Comparison of ENCODE assay signal across 27 mouse cellular contexts in the genomic region with DNA sequence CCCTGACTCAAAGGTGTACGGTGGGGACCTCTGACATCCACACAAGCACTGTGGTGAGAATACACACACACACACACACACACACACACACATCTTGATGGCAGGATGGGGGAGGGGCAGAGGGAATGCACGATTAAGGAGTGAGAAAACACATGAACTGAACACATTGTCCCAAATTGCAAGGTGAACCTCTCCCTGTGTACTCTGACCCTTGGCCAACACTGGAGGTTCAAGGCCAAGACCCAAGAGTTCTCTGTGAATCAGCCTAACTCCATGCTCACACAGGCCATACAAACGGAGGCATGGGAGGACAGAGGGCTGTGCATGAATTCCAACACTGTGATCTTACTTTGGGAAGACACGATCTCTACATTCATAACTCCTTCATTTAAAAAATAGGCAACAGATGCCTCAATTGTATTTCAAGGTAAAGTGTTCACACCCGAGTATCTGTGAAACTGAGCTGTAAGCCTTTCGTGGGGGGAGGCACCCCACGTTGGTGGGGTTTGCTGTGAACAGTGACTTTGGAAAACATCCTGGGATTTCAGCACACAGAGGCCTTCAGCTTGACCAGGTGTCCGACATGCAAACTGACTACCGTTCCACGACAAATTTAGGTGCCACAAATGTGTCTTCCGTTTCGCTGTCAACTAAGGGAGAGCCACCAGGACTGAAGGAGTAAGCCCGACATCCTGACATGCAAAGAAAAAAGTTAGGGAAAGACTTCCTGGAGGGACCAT. TPM values are rescaled to one million over a fixed set of nuclear protein-coding genes. Genes with fewer than 3 reads are reported as not detected.
DNase-seq lines count a peak whose midpoint lies in the region; ATAC-seq and TF ChIP-seq lines count a peak whose summit lies in the region.
"Had no signal": no experiment of that assay in that cellular context is flagged by ENCODE, and none has a peak within 500 bp of the region (broad histone marks: within the 10 kb centered on the region; RNA-seq: fewer than 3 reads in every experiment).

No protein-coding gene starts in this region.

- WGBS in kidney, adult 2 months, result 75% methylated on average over 13 of the region's 13 CpGs
- 84% methylated on average over 13 of the region's 13 CpGs for WGBS in midbrain, embryonic 11.5 days
- WGBS in midbrain, embryonic 10.5 days, result 87% methylated on average over 13 of the region's 13 CpGs

- no peak for TF ChIP-seq CTCF in kidney, adult 2 months (conservative IDR thresholded peaks at IDR 0.05; ENCODE audit: insufficient read depth, insufficient read length, low read depth, low read length)
- TF ChIP-seq CTCF in left cerebral cortex, adult 2 months (IDR thresholded peaks at IDR 0.05), result no peak

- H3K4me1 ChIP-seq in kidney, adult 2 months (ENCODE audit: control insufficient read depth, insufficient read depth, low read length), result peaks cover 22% of the 10 kb centered on the region; the same call in 1 of the 2 replicates
- peaks cover 11% of the 10 kb centered on the region for H3K4me1 ChIP-seq in midbrain, embryonic 11.5 days (ENCODE audit: control insufficient read depth, insufficient read depth, low read length)
- H3K4me1 ChIP-seq in midbrain, embryonic 10.5 days, result peaks cover 33% of the 10 kb centered on the region

- peak; percentile 69 for DNase-seq in kidney, adult 2 months
- DNase-seq in kidney, adult 11 months, result no peak
- no peak for DNase-seq in left cerebral cortex, adult 2 months (ENCODE audit: extremely low spot score in 1 of 2, low spot score in 2 of 2)
- no peak for DNase-seq in left cerebral cortex, postnatal 4 days
- DNase-seq in midbrain, embryonic 11.5 days (ENCODE audit: low spot score, missing footprints), result peak; percentile 66
- DNase-seq in midbrain, embryonic 10.5 days (ENCODE audit: low spot score), result no peak
- no peak for DNase-seq in MN1 (ENCODE audit: low spot score)
- DNase-seq: adrenal gland, postnatal 10 days; adrenal gland, postnatal 36 days; cerebellum, adult 18-20 months; cerebellum, adult 9-10 months; cerebellum, postnatal 14 days; forebrain, postnatal 0 days; gastrocnemius, postnatal 10 days; gastrocnemius, postnatal 36 days; heart, postnatal 10 days; heart, postnatal 36 days had no signal

- no peak overlapping the region for H3K27ac ChIP-seq in kidney, adult 2 months (ENCODE audit: insufficient read depth, low read depth, low read length)
- H3K27ac ChIP-seq in left cerebral cortex, adult 2 months, result no peak overlapping the region; the same call in 1 of the 2 replicates
- no peak overlapping the region for H3K27ac ChIP-seq in midbrain, embryonic 11.5 days (ENCODE audit: low read depth, low read length)
- H3K27ac ChIP-seq in midbrain, embryonic 10.5 days (replicated peaks), result no peak overlapping the region
- H3K27ac ChIP-seq: embryonic facial prominence, embryonic 12.5 days; embryonic facial prominence, embryonic 15.5 days; heart, embryonic 15.5 days; hindbrain, embryonic 10.5 days; hindbrain, embryonic 13.5 days had no signal

- no peaks in the 10 kb centered on the region for H3K9me3 ChIP-seq in midbrain, embryonic 11.5 days (ENCODE audit: control insufficient read depth, low read length)
- H3K9me3 ChIP-seq in midbrain, embryonic 10.5 days (replicated peaks), result no peaks in the 10 kb centered on the region
- H3K9me3 ChIP-seq: embryonic facial prominence, embryonic 12.5 days; embryonic facial prominence, embryonic 15.5 days; heart, embryonic 12.5 days; heart, embryonic 15.5 days; hindbrain, embryonic 10.5 days; hindbrain, embryonic 13.5 days had no signal

- H3K27me3 ChIP-seq in kidney, adult 2 months (replicated peaks; ENCODE audit: control insufficient read depth, insufficient read depth, low read length), result no peaks in the 10 kb centered on the region
- H3K27me3 ChIP-seq in midbrain, embryonic 11.5 days (ENCODE audit: control insufficient read depth, insufficient read depth, low read length), result peaks cover 46% of the 10 kb centered on the region
- H3K27me3 ChIP-seq in midbrain, embryonic 10.5 days (ENCODE audit: low read depth, poor library complexity, severe bottlenecking), result peaks cover 63% of the 10 kb centered on the region
- H3K27me3 ChIP-seq: Patski had no signal

- TF ChIP-seq POLR2A in kidney, adult 2 months (IDR thresholded peaks at IDR 0.05; ENCODE audit: low read depth, low read length), result no peak

- no peak overlapping the region for H3K9ac ChIP-seq in midbrain, embryonic 11.5 days (ENCODE audit: low read length)
- H3K9ac ChIP-seq: embryonic facial prominence, embryonic 12.5 days; embryonic facial prominence, embryonic 15.5 days; forebrain, postnatal 0 days; heart, embryonic 12.5 days; heart, embryonic 15.5 days; hindbrain, embryonic 13.5 days had no signal

- H3K36me3 ChIP-seq in kidney, adult 2 months (ENCODE audit: control insufficient read depth, insufficient read depth, low read length), result no peaks in the 10 kb centered on the region
- H3K36me3 ChIP-seq in midbrain, embryonic 11.5 days (ENCODE audit: control insufficient read depth, insufficient read depth, low read length), result no peaks in the 10 kb centered on the region
- H3K36me3 ChIP-seq in midbrain, embryonic 10.5 days, result no peaks in the 10 kb centered on the region
- H3K36me3 ChIP-seq: embryonic facial prominence, embryonic 12.5 days; embryonic facial prominence, embryonic 15.5 days; heart, embryonic 12.5 days; heart, embryonic 15.5 days; hindbrain, embryonic 10.5 days; hindbrain, embryonic 13.5 days had no signal

- no peak overlapping the region for H3K4me3 ChIP-seq in kidney, adult 2 months (ENCODE audit: insufficient read depth, low read depth, low read length)
- peak overlapping the region; percentile 46 for H3K4me3 ChIP-seq in left cerebral cortex, adult 2 months
- H3K4me3 ChIP-seq in midbrain, embryonic 11.5 days (ENCODE audit: low read depth, low read length), result no peak overlapping the region
- H3K4me3 ChIP-seq in midbrain, embryonic 10.5 days, result no peak overlapping the region
- H3K4me3 ChIP-seq: embryonic facial prominence, embryonic 12.5 days; embryonic facial prominence, embryonic 15.5 days; heart, embryonic 12.5 days; heart, embryonic 15.5 days; hindbrain, embryonic 10.5 days; hindbrain, embryonic 13.5 days had no signal

- no peak for ATAC-seq in midbrain, embryonic 11.5 days (ENCODE audit: low FRiP score)
- ATAC-seq: CD4-positive, CD25-positive, alpha-beta regulatory T cell, adult 4 months; forebrain, embryonic 14.5 days; forebrain, postnatal 0 days; hindbrain, embryonic 16.5 days; Patski had no signal

- H3K4me2 ChIP-seq in midbrain, embryonic 11.5 days, result no peak overlapping the region
- H3K4me2 ChIP-seq: embryonic facial prominence, embryonic 12.5 days; embryonic facial prominence, embryonic 15.5 days; heart, embryonic 12.5 days; heart, embryonic 15.5 days; hindbrain, embryonic 13.5 days had no signal

- intact Hi-C loops in left cerebral cortex, adult 2 months (cut with DNase I), result no loop called here
- intact Hi-C loops in left cerebral cortex, postnatal 4 days (cut with DNase I), result no loop called here

RNA-seq across cellular contexts. Expression of a gene that starts 4.1 kb away (rescaled TPM):
- polyA plus RNA-seq in kidney, adult 2 months (2012; rRNA removed), result 21.8 and 26.9 TPM in 2 replicates
- total RNA-seq in left cerebral cortex, adult 2 months (2021), result 10 to 100 TPM; 79.6 to 93.7 TPM
- 1 to 10 TPM; 1.2 to 1.3 TPM for total RNA-seq in left cerebral cortex, postnatal 4 days (2021)
- polyA plus RNA-seq in midbrain, embryonic 11.5 days (2014; fragmentation: Nextera tagmentation; extraction: Ambion mirVana), result 0.57 and 0.61 TPM in 2 replicates
- polyA plus RNA-seq in midbrain, embryonic 10.5 days (2016; fragmentation: Nextera tagmentation; extraction: Ambion mirVana), result 0.56 and 0.77 TPM in 2 replicates
- polyA plus RNA-seq: CD4-positive, CD25-positive, alpha-beta regulatory T cell, adult 4 months had no signal

Comparison
In these comparisons a context has a peak if more than half of its experiments do, and no peak if none do; other contexts are left out.
1. DNase-seq: peak in kidney, adult 2 months (single experiment) and midbrain, embryonic 11.5 days (single experiment); none in kidney, adult 11 months (single experiment), left cerebral cortex, adult 2 months (0 of 2), left cerebral cortex, postnatal 4 days (single experiment), midbrain, embryonic 10.5 days (single experiment) and MN1 (single experiment).
2. RNA of a gene that starts 4.1 kb away (polyA plus RNA-seq): 21.8 to 26.9 TPM in kidney, adult 2 months; 0.57 to 0.61 TPM in midbrain, embryonic 11.5 days and 0.56 to 0.77 TPM in midbrain, embryonic 10.5 days; every median in the first group is over 10 times any median in the second.